Mouse (Mus musculus) retina, adult 2 months (tissue): ENCODE results near the gene Eif4a3.

Experiments
- DNase-seq: peaks from one replicate; pipeline ENCODE4 v3.0.0-alpha.2; 2012; ENCODE audit warnings: low read depth, low spot score

Eif4a3 gene

DNA sequence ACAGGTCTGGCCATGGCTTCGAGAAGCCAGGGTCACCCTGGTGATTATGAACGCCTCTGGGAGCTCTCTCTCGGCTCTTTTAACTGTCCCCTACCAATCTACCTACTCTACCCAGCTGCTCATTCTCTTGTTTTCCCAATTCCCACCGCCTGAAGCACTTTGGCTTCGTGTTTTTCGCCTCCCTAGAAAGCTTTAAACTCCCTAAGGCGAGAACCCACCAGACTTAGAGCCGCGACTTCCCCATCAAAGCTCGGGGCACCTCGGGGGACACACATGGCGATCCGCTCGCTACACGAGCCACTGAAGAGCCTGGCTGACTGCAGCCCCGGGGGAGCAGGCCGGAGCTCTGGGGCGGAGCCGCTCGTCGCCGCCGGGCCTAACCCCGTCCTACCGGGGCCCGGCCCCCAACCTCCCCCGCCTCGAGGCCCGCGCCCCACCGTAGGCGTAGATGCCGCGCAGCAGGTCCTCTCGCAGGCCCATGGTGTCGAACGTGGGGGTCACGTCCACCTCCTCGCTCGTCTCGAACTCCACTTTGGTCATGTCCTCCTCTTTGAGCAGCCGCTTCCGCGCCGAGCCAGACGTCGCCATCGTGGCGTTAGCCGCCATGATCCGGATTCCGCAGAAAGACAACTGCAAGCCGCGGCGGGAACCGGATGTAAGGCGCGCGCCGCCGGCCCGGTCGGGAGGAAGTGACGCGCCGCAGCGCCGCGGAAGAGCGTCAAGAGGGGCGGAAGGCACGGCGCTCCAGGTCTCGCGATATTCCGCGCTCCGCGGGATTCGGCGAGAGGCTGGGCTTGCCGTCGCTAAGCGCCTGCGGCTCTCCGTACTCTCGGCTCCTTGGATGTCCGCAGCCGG lies at the start of gene Eif4a3:
Gene Eif4a3, minus strand, starts transcription at position 699 of the 855 bp plus-strand sequence.
- peak; percentile 96 for DNase-seq

DNA sequence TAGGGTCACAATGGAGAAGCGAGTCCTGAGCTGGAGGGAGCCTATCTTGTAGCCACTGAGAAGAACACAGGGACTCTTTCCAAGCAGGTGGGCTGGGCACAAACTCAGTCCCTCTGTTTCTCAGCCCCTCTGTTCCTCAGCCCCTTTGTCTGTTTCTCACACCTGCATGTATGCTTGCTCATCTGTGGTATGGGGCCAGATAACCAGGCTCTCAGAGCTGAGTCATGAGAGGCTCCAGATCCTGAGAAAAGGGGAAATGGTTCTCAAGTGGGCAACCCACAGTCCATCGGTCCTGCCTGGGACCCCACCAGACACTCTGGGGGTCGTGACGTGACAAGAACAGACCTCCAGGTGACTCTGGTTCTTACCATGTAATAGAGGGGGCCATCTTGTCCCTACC lies 47.2 kb upstream of the Eif4a3 start:
- DNase-seq, result no peak

DNA sequence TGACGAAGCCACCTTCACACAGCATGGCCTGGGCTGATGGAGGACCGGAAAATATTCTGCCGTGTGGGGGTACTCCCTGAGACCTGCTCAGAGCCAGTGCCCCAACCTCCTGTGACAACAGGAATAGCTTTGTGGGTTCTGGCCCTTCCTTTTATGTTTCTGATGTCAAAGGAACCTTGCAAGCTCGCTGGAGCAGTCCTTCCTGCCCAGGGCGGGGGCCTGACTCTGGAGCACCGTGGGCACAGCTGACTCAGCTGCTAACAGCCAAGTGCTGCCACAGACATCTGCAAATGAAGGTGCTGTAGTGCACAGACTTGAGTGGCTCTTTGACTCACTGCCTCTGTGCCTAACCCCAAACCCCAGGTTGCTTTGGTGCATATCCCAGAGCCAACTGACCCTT lies 45.0 kb upstream of the Eif4a3 start:
- no peak for DNase-seq

DNA sequence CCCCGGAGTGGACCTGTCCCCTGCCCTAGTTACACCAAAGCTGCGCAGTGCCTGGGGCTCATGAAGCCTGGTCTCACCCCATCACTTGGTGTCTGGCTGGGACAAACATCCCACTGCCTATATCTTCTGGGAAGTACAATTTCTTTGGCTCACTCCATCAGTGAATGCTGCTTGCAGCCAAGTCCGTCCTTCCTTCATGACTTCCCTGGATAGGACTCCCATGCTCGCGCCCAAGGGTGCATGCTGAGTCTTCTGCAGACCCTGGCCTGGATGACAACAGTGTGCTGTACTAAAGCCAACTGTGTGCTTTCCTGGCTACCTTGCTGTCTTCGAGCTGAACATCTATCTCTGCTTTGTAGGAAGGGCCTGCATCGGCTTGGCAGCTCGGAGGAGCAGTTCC lies 44.3 kb upstream of the Eif4a3 start:
- DNase-seq, result no peak

DNA sequence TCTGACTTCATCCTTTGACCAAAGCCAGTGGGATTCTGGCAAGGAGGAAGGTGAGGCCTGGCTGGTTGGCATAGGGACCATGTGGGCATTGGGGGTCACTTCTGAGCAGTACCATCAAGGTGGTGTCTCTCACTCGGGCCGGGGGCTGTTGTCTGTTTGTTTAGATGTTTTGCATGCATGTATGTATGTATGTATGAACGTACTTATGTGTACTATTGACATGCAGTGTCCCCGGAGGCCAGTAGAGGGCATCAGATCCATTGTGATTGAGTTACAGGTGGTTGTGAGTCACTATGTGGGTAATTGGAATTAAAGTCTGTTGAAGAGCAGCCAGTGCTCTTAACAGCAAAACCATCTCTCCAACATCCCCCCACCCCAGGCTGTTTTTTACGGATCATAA lies 39.7 kb upstream of the Eif4a3 start:
- DNase-seq, result peak; percentile 65

DNA sequence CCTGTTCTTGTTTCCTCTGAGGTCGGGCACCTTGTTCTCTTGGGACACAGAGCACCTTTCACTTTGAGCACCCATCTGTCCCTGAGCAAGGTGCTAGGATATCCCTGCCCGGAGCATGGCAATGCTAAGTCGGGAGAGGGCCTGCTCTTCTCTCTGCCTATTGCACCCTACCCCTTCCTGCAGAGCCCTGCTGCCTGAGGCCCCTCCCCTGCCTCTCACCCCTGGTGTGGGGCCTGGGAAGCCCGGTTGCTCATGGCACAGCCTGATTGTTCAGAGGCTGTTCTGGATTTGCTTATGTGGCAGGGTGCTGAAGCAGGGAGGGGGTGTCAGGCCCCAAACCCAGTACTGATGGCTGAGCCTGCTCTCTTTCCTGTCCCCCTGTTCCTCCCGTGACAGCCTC lies 39.3 kb upstream of the Eif4a3 start:
- DNase-seq, result no peak

DNA sequence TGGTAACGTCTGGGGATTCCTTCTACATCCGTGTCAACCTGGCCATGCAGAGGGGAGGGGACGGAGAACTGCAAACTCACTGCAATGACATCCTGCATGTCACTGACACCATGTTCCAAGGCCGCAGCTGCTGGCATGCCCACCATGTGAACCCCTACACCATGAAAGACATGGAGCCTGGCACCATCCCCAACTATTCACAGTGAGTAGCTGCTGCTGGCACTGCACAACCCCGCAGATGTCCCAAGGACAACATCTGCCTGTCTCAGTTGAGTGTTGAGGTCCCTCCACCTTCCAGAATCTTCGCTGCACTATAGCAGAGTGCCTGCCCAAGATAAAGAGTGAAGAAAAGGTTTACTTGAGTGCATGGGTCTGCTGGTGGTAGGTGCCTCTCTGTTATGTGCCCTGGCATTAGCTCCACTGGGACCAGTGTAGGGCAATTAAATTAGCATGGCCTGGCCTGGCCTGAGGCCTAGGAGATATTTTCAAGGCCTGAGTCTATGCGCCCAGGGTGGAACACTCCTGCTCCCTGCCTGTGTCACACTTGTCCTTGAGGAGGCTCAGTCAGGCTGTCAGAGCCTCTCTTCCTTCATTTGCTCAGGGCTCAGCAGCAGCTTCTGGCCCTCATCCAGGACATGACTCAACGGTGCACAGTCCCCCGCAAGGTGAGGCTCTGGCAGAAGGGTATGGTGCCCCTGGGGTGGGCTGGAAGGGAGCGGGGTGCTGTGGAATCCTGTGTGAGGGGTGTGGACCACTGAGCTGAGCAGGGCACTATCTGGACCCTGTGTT lies 38.6 kb upstream of the Eif4a3 start:
- DNase-seq, result no peak

DNA sequence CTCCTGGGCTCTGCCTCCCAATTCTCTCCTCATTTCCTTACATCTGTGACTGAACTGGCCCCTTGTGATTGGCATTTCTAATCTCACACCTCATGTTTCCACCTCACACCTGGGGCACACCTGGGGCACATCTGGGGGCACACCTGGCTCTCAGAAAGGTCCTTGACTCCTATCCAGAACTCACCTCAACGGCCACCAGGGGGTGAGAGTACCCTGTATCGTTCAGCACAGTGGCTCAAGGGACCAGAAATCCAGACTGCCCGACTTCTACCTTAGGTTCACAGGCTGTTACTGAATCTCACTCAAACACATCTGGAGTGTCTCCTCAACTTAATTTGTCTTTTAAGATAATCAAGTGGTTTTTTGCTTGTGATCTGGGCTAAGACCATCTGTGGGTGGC lies 32.1 kb upstream of the Eif4a3 start:
- DNase-seq, result no peak

DNA sequence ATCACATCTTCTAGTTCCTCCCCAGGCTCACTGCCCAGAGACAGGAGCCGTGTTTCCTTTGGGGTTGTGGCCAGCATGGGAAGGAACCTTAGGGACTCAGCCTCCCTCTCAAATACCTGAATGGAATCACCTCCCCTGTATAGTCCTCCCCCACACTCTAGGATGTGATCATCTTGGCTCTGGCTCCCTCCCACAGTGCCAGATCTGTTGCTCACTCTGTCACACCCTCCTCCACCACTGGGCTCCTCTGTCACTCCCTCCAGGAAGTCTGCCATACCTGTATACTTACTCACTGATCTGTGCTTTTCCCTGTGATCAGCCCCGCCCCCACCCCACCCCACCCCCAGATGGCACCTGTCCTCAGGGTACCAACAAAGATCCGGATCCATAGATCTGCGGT lies 30.7 kb upstream of the Eif4a3 start:
- no peak for DNase-seq

DNA sequence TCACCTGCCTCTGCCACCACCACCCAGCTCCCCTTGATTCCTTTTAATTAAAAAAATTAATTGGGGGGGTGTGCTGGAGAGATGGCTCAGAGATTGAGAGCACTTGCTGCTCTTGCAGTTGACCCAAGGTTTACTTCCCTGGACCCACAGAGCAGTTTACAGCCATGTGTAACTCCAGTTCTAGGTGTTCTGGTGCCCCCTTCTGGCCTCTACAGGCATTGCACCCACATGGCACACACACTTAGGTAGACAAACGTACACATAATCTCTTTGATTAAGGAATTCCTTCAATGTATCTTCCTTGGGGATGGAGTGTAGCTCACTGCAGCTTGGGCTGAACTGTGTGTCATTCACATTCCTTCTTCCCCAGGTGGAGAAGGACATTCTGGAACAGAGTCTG lies 25.2 kb upstream of the Eif4a3 start:
- no peak for DNase-seq

DNA sequence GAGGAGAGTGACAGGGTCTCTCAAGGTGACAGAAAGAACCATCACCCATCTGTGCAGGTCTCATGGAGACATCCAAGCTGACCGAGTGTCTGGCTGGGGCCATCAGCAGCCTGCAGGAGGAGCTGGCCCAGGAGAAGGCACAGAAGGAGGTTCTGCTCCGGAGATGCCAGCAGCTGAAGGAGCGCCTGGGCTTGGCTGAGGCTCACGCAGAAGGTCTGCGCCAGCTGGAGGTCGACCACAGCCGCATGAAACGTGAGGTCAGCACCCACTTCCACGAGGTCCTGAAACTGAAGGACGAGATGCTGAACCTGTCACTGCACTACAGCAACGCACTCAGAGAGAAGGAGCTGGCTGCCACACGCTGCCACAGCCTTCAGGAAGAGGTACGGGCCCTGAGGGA lies 22.6 kb upstream of the Eif4a3 start:
- DNase-seq, result no peak

DNA sequence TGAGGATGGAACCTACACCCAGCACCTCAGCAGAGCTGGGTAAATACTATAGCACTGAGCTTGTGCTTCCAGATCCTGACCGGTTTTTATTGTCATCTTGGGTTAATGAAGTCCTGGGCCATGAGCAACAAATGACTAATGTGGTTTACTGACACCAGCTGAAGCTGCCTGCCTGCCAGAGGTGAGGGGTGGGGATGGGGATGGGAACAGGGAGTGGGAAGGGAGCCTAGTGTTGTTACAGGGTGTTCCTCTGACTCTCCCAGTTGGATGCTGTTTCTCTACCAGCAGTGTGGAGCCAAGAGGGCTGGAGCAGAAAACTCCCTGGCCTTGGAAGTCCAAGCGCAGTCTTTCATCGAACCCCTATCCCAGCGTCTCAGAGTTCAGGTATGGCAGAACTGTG lies 16.8 kb upstream of the Eif4a3 start:
- DNase-seq, result no peak

DNA sequence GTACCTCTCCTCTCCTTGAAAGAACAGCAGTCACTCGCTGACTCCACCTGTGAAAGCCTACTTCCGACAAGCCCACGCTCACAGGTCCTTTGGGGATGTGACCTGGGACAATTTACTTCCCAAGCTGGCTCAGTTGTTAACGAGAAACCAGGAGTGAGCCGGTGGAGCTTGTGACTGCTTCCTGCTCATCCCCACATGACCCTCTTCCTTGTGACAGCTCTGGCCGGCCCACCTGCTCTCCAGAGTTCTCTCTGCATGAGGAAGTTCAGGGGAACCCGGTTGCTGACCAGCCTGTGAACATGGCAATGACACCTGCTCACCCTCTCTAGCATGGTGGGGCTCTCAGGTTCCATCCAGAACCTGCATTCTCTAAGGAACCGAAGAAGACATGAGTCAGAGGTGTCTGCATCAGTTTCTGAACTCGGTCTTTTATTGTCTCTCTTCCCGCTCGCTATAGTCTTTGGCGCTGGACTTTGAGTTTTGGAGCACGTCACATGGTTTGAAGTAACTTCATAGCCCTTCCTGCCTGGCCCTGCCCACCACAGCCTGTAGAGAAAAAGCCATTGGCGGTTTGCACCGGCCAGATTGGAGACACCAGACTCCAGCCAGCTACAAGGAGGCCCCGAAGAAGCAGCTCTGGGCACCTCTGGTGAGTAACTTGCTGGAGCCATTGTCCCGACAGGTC lies 14.5 kb upstream of the Eif4a3 start:
- no peak for DNase-seq

DNA sequence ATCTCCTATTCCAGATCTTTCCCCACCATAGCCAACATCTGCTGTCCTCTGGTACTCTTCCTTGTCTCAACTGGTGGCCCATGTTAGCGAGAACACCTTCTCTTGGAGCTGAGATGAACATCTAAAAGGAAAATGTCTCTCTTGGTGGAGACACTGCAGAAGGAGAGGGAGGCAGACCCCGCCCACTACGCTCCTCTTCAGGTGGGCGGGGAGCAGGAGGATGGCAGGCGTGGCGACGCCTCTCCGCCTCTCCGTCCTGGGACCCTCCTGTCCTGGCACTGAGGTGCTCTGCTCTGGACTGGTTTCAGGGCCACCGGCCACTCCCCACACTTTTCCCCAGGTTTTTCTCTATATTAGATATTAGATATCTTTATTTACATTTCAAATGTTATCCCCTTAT lies 10.7 kb upstream of the Eif4a3 start:
- DNase-seq, result no peak

DNA sequence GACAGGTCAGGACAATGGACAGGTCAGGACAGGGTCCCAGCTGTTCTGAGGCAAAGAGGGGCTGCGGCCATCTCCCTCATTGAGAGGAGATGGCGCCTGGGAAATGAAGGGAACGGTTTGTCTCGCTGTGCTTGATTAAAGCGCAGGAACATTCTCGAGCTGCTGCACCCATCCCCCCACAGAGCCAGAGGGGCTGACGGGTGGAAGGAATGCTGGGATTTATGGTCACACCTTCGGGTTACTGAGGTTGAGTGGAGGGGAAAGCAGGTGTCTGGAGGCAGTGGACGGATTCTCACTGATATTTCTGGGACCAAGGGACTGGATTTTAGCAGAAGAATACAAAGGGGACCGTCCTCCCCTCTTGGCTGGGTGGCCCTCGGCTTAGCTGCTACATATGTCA lies 8.0 kb upstream of the Eif4a3 start:
- no peak for DNase-seq

DNA sequence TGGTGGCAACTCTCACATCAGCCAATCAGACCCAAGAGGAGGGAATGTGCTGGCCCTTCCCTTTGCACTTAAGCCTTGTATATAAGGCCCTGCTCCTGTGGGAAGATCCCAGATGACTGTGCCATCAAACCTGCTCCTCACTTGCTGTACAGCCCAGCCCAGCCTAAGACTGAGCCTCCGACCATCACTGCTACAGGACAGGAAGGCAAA lies 7.7 kb upstream of the Eif4a3 start, which contains the start of gene Card14:
Gene Card14, plus strand, starts transcription at position 111 of the 210 bp plus-strand sequence.
- DNase-seq, result no peak

DNA sequence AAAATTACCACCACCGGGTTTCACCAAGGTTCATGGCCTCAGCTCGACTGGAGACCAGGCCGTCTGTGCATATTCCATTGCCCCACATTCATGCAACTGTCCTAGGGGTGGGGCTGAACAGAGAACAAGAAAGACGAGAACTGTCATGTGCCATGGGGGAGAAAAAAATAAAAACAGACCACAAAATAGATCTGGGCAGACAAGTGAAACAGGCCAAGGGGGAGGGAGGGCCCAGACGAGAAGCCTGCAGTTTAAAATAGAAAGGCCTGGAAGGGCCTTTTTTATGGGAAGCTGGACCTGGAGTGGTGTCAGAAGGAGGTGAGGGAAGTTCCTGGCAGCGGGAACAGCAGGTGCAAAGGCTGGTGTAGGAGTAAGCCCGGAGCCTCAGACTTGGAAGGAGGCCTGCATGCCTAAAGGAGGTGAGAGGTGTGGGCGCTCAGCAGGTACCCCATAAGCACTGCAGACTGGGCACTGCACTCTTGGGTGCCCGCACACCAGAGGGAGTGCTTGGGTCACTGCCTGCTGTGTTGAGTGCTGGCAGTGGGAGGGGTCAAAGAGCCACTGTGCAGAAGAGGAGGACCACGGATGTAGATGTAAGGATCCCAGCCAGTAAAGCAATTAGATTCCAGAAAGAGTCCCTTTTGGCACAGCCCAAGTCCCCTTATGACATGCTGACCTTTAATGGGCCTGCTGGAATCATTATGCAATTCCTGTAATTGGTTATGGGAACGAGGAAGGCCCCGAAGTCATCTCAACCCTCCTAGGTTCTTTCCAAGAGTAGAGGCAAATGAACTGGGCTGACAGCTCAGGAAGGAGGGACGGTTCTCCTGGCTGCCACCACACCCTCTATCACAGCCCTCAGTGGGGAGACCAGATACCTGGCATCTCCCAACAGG lies 7.1 kb upstream of the Eif4a3 start:
- no peak for DNase-seq

DNA sequence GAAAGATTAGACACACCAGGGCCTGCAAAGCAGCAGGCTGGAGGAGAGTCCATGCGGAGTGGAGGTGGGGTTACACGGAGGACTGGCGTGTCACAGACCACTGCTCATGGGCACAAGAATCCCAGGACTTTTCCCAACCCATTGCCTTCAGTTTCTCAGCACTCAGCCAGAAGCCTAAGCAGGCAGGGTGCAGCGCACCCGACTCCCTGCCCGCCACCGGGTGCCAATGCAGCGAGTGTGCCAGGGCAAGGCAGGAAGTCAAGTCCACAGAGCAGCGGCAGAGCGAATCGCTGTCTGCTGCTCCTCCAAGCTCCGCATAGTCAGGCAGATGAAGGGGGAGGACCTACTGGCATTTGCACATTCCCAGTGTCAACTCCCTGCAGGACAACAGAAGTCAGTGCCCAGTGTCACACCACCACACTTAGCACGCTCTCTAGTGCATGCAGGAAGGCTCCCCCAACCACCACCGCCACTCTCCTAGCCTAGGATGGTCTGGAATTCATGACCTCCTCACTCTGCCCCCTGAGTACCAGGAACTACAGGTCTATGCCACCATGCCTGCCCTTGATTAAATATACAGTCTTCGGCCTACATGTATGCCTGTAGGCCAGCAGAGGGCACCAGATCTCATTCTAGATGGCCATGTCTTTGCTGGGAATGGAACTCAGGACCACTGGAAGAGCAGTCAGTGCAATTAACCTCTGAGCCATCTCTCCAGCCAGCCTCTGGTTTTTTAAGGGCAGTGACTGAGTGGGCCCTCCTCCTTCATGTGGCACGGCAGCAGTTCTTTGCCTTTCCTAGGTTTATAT lies 5.2 kb upstream of the Eif4a3 start:
- no peak for DNase-seq

DNA sequence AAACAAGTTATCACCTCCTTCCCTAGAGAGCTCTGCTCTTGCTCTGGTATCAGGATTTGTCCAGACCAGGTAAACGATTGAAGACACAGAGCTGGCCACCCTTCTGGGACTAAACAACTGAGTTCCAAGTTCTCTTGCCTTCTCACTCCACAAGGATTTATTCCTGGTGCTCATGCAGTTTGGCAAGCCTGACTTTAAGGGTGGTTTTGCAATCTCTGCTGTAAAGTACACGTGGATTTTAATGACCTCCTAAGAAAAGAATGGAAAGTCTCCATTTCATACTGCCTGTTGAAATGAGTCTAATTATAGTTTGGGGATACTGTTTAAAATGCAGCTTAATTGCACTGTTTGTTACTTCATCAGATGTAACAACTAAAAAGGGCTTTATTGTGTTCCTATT lies 1.1 kb upstream of the Eif4a3 start:
- no peak for DNase-seq

DNA sequence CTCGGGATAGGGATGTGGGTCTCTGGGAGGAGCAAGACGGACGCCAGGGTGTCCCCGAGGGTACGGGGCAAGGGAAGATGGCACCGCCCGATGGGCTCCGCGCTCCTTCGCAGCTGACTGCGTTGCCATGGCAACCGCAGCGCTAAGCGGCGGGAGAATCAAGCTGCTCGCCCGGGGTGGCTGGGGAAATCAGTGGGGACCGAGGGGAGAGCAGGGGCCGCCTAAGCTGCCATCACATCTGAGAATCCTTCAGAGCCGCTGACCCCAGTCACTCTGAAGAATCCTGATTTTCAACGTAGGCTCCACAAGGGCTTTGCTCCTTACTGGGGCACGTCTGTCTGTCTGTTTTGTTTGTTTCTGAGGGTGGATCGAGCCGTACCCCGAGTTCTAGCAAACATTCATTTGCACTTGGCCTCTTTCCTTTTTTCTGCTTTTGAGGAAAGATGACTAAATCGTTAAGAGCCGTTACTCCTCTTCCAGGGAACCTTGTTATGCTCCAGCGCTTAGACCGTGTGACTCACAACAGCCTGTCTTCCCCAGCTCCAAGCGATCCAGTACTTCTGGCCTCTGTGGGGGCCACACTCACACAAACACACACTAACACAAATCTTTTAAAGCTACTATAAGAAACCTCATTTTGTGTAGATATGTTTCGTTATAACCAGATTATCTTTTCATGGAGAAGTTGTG lies 502 bp upstream of the Eif4a3 start:
- no peak for DNase-seq
